Mouse (Mus musculus) midbrain, embryonic 12.5 days (tissue): ENCODE data around the gene Nup93. TPM values are rescaled to one million over a fixed set of nuclear protein-coding genes. Genes with fewer than 3 reads are reported as not detected.

ENCODE experiments used
- ATAC-seq: fragments of 200-750 bp; cut with Nextera tagmentation; 2 replicates; pipeline ENCODE4 v1.8.0; 2017; ENCODE audit warnings: low read depth, moderate TSS enrichment, moderate library complexity; ENCODE audit not compliant: low FRiP score
- H3K27ac ChIP-seq: fragments of 300-500 bp; sonication (generic); replicated peaks from 2 replicates; pipeline ENCODE4 v1.5.1; 2016; ENCODE audit warnings: mild to moderate bottlenecking
- H3K27me3 ChIP-seq: fragments of 300-500 bp; sonication (generic); 2 replicates; pipeline ENCODE4 v1.6.1; 2016; ENCODE audit warnings: mild to moderate bottlenecking
- H3K36me3 ChIP-seq: fragments of 300-500 bp; sonication (generic); 2 replicates; pipeline ENCODE4 v1.6.1; 2016
- H3K4me1 ChIP-seq: fragments of 300-500 bp; sonication (generic); 2 replicates; pipeline ENCODE4 v1.6.1; 2016
- H3K4me2 ChIP-seq: fragments of 300-500 bp; sonication (generic); replicated peaks from 2 replicates; pipeline ENCODE4 v1.6.1; 2016; ENCODE audit warnings: mild to moderate bottlenecking, moderate library complexity
- H3K4me3 ChIP-seq: fragments of 300-500 bp; sonication (generic); 2 replicates; pipeline ENCODE4 v1.5.1; 2016; ENCODE audit warnings: mild to moderate bottlenecking
- H3K9ac ChIP-seq: fragments of 300-500 bp; sonication (generic); replicated peaks from 2 replicates; pipeline ENCODE4 v1.6.1; 2016; ENCODE audit warnings: mild to moderate bottlenecking, moderate library complexity
- H3K9me3 ChIP-seq: fragments of 300-500 bp; sonication (generic); 2 replicates; pipeline ENCODE4 v1.6.1; 2016; ENCODE audit warnings: mild to moderate bottlenecking
- WGBS: fragments of 180-500 bp; shearing (Covaris S2); methylation state at CpG from one replicate; pipeline ENCODE4 v1.1.7; 2016; 5-methylcytosine and 5-hydroxymethylcytosine counted together
- polyA plus RNA-seq: library from polyadenylated mRNA; unstranded; fragments of >200 nt; fragmentation: Nextera tagmentation; extraction: Ambion mirVana; gene quantifications from 2 replicates; pipeline ENCODE4 v1.2.1, GENCODE M21; 2016

Gene Nup93
- polyA plus RNA-seq, 1 experiment from 2014 or later: 96.7 TPM

GRCm38 (mm10) chr8:94278295-94278694 lies 63.9 kb downstream of the Nup93 start:
- no peak overlapping the region for H3K27ac ChIP-seq
- H3K27me3 ChIP-seq: no peaks in the 10 kb centered on the region
- no peak overlapping the region for H3K4me3 ChIP-seq
- H3K4me2 ChIP-seq: no peak overlapping the region
- no peaks in the 10 kb centered on the region for H3K4me1 ChIP-seq
- no peaks in the 10 kb centered on the region for H3K9me3 ChIP-seq
- 91% methylated on average over 6 of the region's 6 CpGs for WGBS
- ATAC-seq: no peak
- H3K36me3 ChIP-seq: no peaks in the 10 kb centered on the region
- H3K9ac ChIP-seq: no peak overlapping the region

GRCm38 (mm10) chr8:94280001-94280613 lies 65.7 kb downstream of the Nup93 start:
- Histone ChIP-seq H3K9me3 (no peaks in the 10 kb centered on the region), H3K9ac (no peak overlapping the region), H3K4me1 (no peaks in the 10 kb centered on the region), H3K36me3 (no peaks in the 10 kb centered on the region), H3K4me2 (no peak overlapping the region), H3K27me3 (no peaks in the 10 kb centered on the region), H3K27ac (no peak overlapping the region), H3K4me3 (no peak overlapping the region)
- WGBS: 85% methylated on average over 5 of the region's 5 CpGs
- ATAC-seq: no peak

- 84% methylated on average over 3 of the region's 3 CpGs for WGBS
- no peak overlapping the region for H3K4me2 ChIP-seq
- no peak overlapping the region for H3K27ac ChIP-seq
- no peak for ATAC-seq
- no peaks in the 10 kb centered on the region for H3K27me3 ChIP-seq
- no peaks in the 10 kb centered on the region for H3K9me3 ChIP-seq
- no peak overlapping the region for H3K9ac ChIP-seq
- no peak overlapping the region for H3K4me3 ChIP-seq
- no peaks in the 10 kb centered on the region for H3K36me3 ChIP-seq
- no peaks in the 10 kb centered on the region for H3K4me1 ChIP-seq
Measured at GRCm38 (mm10) chr8:94282453-94282985, 68.2 kb downstream of the Nup93 start.

- Histone ChIP-seq H3K9ac (no peak overlapping the region), H3K4me1 (no peaks in the 10 kb centered on the region), H3K27me3 (no peaks in the 10 kb centered on the region), H3K9me3 (no peaks in the 10 kb centered on the region), H3K4me3 (no peak overlapping the region), H3K36me3 (no peaks in the 10 kb centered on the region), H3K4me2 (no peak overlapping the region), H3K27ac (no peak overlapping the region)
- ATAC-seq: no peak
- WGBS: 92% methylated on average over 7 of the region's 7 CpGs
Measured at GRCm38 (mm10) chr8:94284204-94284603, 69.8 kb downstream of the Nup93 start.

GRCm38 (mm10) chr8:94290606-94291005 lies 76.2 kb downstream of the Nup93 start:
- Histone ChIP-seq H3K9me3 (no peaks in the 10 kb centered on the region), H3K36me3 (peaks cover 19% of the 10 kb centered on the region), H3K4me2 (no peak overlapping the region), H3K4me1 (0 out of 2 replicates have a peak, but pooled peaks cover 2% of the 10 kb centered on the region), H3K27me3 (no peaks in the 10 kb centered on the region), H3K9ac (no peak overlapping the region), H3K27ac (no peak overlapping the region), H3K4me3 (no peak overlapping the region)
- WGBS: 94% methylated on average over 5 of the region's 5 CpGs
- no peak for ATAC-seq

GRCm38 (mm10) chr8:94292072-94292471 lies 77.7 kb downstream of the Nup93 start:
- H3K4me2 ChIP-seq: no peak overlapping the region
- H3K4me3 ChIP-seq: no peak overlapping the region
- 0 out of 2 replicates have a peak, but pooled peaks cover 2% of the 10 kb centered on the region for H3K4me1 ChIP-seq
- H3K9ac ChIP-seq: no peak overlapping the region
- H3K27me3 ChIP-seq: no peaks in the 10 kb centered on the region
- H3K36me3 ChIP-seq: peaks cover 19% of the 10 kb centered on the region
- no peaks in the 10 kb centered on the region for H3K9me3 ChIP-seq
- 88% methylated on average over 6 of the region's 6 CpGs for WGBS
- ATAC-seq: no peak
- no peak overlapping the region for H3K27ac ChIP-seq

- H3K9me3 ChIP-seq: no peaks in the 10 kb centered on the region
- H3K4me2 ChIP-seq: no peak overlapping the region
- ATAC-seq: no peak
- H3K4me1 ChIP-seq: 0 out of 2 replicates have a peak, but pooled peaks cover 2% of the 10 kb centered on the region
- H3K27me3 ChIP-seq: no peaks in the 10 kb centered on the region
- H3K4me3 ChIP-seq: no peak overlapping the region
- peaks cover 19% of the 10 kb centered on the region for H3K36me3 ChIP-seq
- no peak overlapping the region for H3K9ac ChIP-seq
- no peak overlapping the region for H3K27ac ChIP-seq
- 94% methylated on average over 8 of the region's 8 CpGs for WGBS
Measured at GRCm38 (mm10) chr8:94292626-94293025, 78.3 kb downstream of the Nup93 start.

GRCm38 (mm10) chr8:94295687-94296086 lies 81.3 kb downstream of the Nup93 start:
- H3K9me3 ChIP-seq: no peaks in the 10 kb centered on the region
- WGBS: 81% methylated on average over 6 of the region's 6 CpGs
- no peak overlapping the region for H3K4me3 ChIP-seq
- H3K4me2 ChIP-seq: no peak overlapping the region
- no peaks in the 10 kb centered on the region for H3K27me3 ChIP-seq
- H3K36me3 ChIP-seq: peaks cover 19% of the 10 kb centered on the region
- 0 out of 2 replicates have a peak, but pooled peaks cover 2% of the 10 kb centered on the region for H3K4me1 ChIP-seq
- no peak overlapping the region for H3K27ac ChIP-seq
- H3K9ac ChIP-seq: no peak overlapping the region
- no peak for ATAC-seq

- H3K36me3 ChIP-seq: peaks cover 25% of the 10 kb centered on the region
- H3K9me3 ChIP-seq: no peaks in the 10 kb centered on the region
- 0 out of 2 replicates have a peak, but pooled peaks cover 2% of the 10 kb centered on the region for H3K4me1 ChIP-seq
- H3K4me2 ChIP-seq: no peak overlapping the region
- 90% methylated on average over 9 of the region's 9 CpGs for WGBS
- no peak overlapping the region for H3K9ac ChIP-seq
- no peak for ATAC-seq
- no peaks in the 10 kb centered on the region for H3K27me3 ChIP-seq
- no peak overlapping the region for H3K27ac ChIP-seq
- no peak overlapping the region for H3K4me3 ChIP-seq
Measured at GRCm38 (mm10) chr8:94296312-94296991, 82.1 kb downstream of the Nup93 start.

- ATAC-seq: no peak
- Histone ChIP-seq H3K9ac (no peak overlapping the region), H3K4me3 (no peak overlapping the region), H3K4me2 (no peak overlapping the region), H3K9me3 (no peaks in the 10 kb centered on the region), H3K4me1 (0 out of 2 replicates have a peak, but pooled peaks cover under 1% of the 10 kb centered on the region), H3K36me3 (peaks cover 31% of the 10 kb centered on the region), H3K27ac (no peak overlapping the region), H3K27me3 (no peaks in the 10 kb centered on the region)
- 74% methylated on average over 6 of the region's 6 CpGs for WGBS
Measured at GRCm38 (mm10) chr8:94297101-94297500, 82.7 kb downstream of the Nup93 start.

GRCm38 (mm10) chr8:94300809-94301208 lies 86.4 kb downstream of the Nup93 start:
- WGBS: 77% methylated on average over 4 of the region's 4 CpGs
- Histone ChIP-seq H3K4me1 (no peaks in the 10 kb centered on the region), H3K27ac (no peak overlapping the region), H3K36me3 (peaks cover 49% of the 10 kb centered on the region), H3K9ac (no peak overlapping the region), H3K9me3 (no peaks in the 10 kb centered on the region), H3K4me2 (no peak overlapping the region), H3K27me3 (no peaks in the 10 kb centered on the region), H3K4me3 (no peak overlapping the region)
- ATAC-seq: no peak

- Histone ChIP-seq H3K4me2 (no peak overlapping the region), H3K4me3 (no peak overlapping the region), H3K27ac (no peak overlapping the region), H3K36me3 (peaks cover 80% of the 10 kb centered on the region), H3K27me3 (no peaks in the 10 kb centered on the region), H3K9ac (no peak overlapping the region), H3K4me1 (no peaks in the 10 kb centered on the region), H3K9me3 (no peaks in the 10 kb centered on the region)
- no peak for ATAC-seq
- WGBS: 94% methylated on average over 2 of the region's 2 CpGs
Measured at GRCm38 (mm10) chr8:94304412-94304811, 90.0 kb downstream of the Nup93 start.
